Mouse (Mus musculus): ENCODE measurements at regions not wholly inside any gene's neighbourhood (a gene's known extent, or its start where the extent isn't known, plus 50 kb on each side); places are given as distances from the start of the nearest gene placed in this dataset.

GRCm38 (mm10) chr10:91967570-91968310 lies 754.5 kb downstream of the Nedd1 start:
- Histone ChIP-seq H3K27ac (replicated peaks) (no peak overlapping the region), H3K4me1 (0 out of 2 replicates have a peak, but pooled peaks cover 4% of the 10 kb centered on the region), H3K27me3 (replicated peaks) (no peaks in the 10 kb centered on the region), H3K4me3 (replicated peaks) (no peak overlapping the region), H3K9me3 (replicated peaks) (no peaks in the 10 kb centered on the region), H3K4me2 (no peak overlapping the region), H3K36me3 (no peaks in the 10 kb centered on the region), H3K9ac (replicated peaks) (no peak overlapping the region)
- 61% methylated on average over 18 of the region's 18 CpGs for WGBS
- ATAC-seq (ENCODE audit: low FRiP score) = no peak

GRCm38 (mm10) chr10:91959734-91960492 lies 762.3 kb downstream of the Nedd1 start:
- WGBS = 51% methylated on average over 6 of the region's 6 CpGs

GRCm38 (mm10) chr10:91953078-91953477 lies 769.1 kb downstream of the Nedd1 start:
- 100% methylated on average over 1 of the region's 1 CpGs for WGBS
- no peak overlapping the region for H3K4me2 ChIP-seq
- no peaks in the 10 kb centered on the region for H3K36me3 ChIP-seq
- no peaks in the 10 kb centered on the region for H3K4me1 ChIP-seq
- no peak overlapping the region for H3K9ac ChIP-seq (replicated peaks)
- no peak overlapping the region for H3K4me3 ChIP-seq (replicated peaks)
- no peak for ATAC-seq (ENCODE audit: low FRiP score)
- H3K27ac ChIP-seq (replicated peaks) = no peak overlapping the region
- H3K27me3 ChIP-seq (replicated peaks) = no peaks in the 10 kb centered on the region
- H3K9me3 ChIP-seq (replicated peaks) = no peaks in the 10 kb centered on the region

More at GRCm38 (mm10) chr10:91959734-91960492, 762.3 kb downstream of the Nedd1 start:
- no peak overlapping the region for H3K4me3 ChIP-seq (replicated peaks)
- no peak overlapping the region for H3K4me2 ChIP-seq
- no peak for ATAC-seq (ENCODE audit: low FRiP score)
- no peaks in the 10 kb centered on the region for H3K4me1 ChIP-seq
- no peak overlapping the region for H3K27ac ChIP-seq (replicated peaks)
- H3K36me3 ChIP-seq = no peaks in the 10 kb centered on the region
- no peaks in the 10 kb centered on the region for H3K27me3 ChIP-seq (replicated peaks)
- no peak overlapping the region for H3K9ac ChIP-seq (replicated peaks)
- no peaks in the 10 kb centered on the region for H3K9me3 ChIP-seq (replicated peaks)

- no peaks in the 10 kb centered on the region for H3K27me3 ChIP-seq (replicated peaks)
- no peak overlapping the region for H3K9ac ChIP-seq (replicated peaks)
- no peaks in the 10 kb centered on the region for H3K9me3 ChIP-seq (replicated peaks)
- no peak overlapping the region for H3K4me3 ChIP-seq (replicated peaks)
- 54% methylated on average over 3 of the region's 3 CpGs for WGBS
- H3K4me1 ChIP-seq = no peaks in the 10 kb centered on the region
- ATAC-seq (ENCODE audit: low FRiP score) = no peak
- no peak overlapping the region for H3K27ac ChIP-seq (replicated peaks)
- H3K4me2 ChIP-seq = no peak overlapping the region
- no peaks in the 10 kb centered on the region for H3K36me3 ChIP-seq
Observed at GRCm38 (mm10) chr10:91923626-91924025, 742.5 kb upstream of the Tmpo start.

- Histone ChIP-seq H3K9ac (replicated peaks) (no peak overlapping the region), H3K4me2 (no peak overlapping the region), H3K4me1 (no peaks in the 10 kb centered on the region), H3K36me3 (no peaks in the 10 kb centered on the region), H3K27me3 (replicated peaks) (no peaks in the 10 kb centered on the region), H3K4me3 (replicated peaks) (no peak overlapping the region), H3K9me3 (replicated peaks) (no peaks in the 10 kb centered on the region), H3K27ac (replicated peaks) (no peak overlapping the region)
- 83% methylated on average over 6 of the region's 6 CpGs for WGBS
- ATAC-seq (ENCODE audit: low FRiP score) = no peak
Observed at GRCm38 (mm10) chr10:91889864-91890263, 708.7 kb upstream of the Tmpo start.

GRCm38 (mm10) chr10:91888537-91888936 lies 707.4 kb upstream of the Tmpo start:
- ATAC-seq (ENCODE audit: low FRiP score) = no peak
- no peak overlapping the region for H3K27ac ChIP-seq (replicated peaks)

GRCm38 (mm10) chr10:91883155-91883554 lies 702.0 kb upstream of the Tmpo start:
- Histone ChIP-seq H3K9ac (replicated peaks) (no peak overlapping the region), H3K4me3 (replicated peaks) (no peak overlapping the region), H3K4me2 (no peak overlapping the region), H3K36me3 (no peaks in the 10 kb centered on the region), H3K27ac (replicated peaks) (no peak overlapping the region), H3K27me3 (replicated peaks) (no peaks in the 10 kb centered on the region), H3K9me3 (replicated peaks) (no peaks in the 10 kb centered on the region), H3K4me1 (peaks cover 7% of the 10 kb centered on the region)
- WGBS = 69% methylated on average over 5 of the region's 5 CpGs
- ATAC-seq (ENCODE audit: low FRiP score) = no peak

More at GRCm38 (mm10) chr10:91888537-91888936, 707.4 kb upstream of the Tmpo start:
- H3K4me1 ChIP-seq = no peaks in the 10 kb centered on the region
- no peak overlapping the region for H3K4me2 ChIP-seq
- H3K9me3 ChIP-seq (replicated peaks) = no peaks in the 10 kb centered on the region
- H3K36me3 ChIP-seq = no peaks in the 10 kb centered on the region
- no peak overlapping the region for H3K9ac ChIP-seq (replicated peaks)
- H3K27me3 ChIP-seq (replicated peaks) = no peaks in the 10 kb centered on the region
- H3K4me3 ChIP-seq (replicated peaks) = no peak overlapping the region
- WGBS = 66% methylated on average over 4 of the region's 4 CpGs

GRCm38 (mm10) chr10:91882481-91882880 lies 701.4 kb upstream of the Tmpo start:
- Histone ChIP-seq H3K4me2 (no peak overlapping the region), H3K9me3 (replicated peaks) (no peaks in the 10 kb centered on the region), H3K9ac (replicated peaks) (no peak overlapping the region), H3K27me3 (replicated peaks) (no peaks in the 10 kb centered on the region), H3K36me3 (no peaks in the 10 kb centered on the region), H3K4me3 (replicated peaks) (no peak overlapping the region), H3K4me1 (peaks cover 7% of the 10 kb centered on the region), H3K27ac (replicated peaks) (no peak overlapping the region)
- WGBS = 76% methylated on average over 4 of the region's 4 CpGs
- ATAC-seq (ENCODE audit: low FRiP score) = no peak

GRCm38 (mm10) chr10:91881521-91882228 lies 700.6 kb upstream of the Tmpo start:
- no peak overlapping the region for H3K27ac ChIP-seq (replicated peaks)
- H3K27me3 ChIP-seq (replicated peaks) = no peaks in the 10 kb centered on the region
- no peak overlapping the region for H3K9ac ChIP-seq (replicated peaks)
- no peaks in the 10 kb centered on the region for H3K36me3 ChIP-seq
- H3K4me1 ChIP-seq = peaks cover 7% of the 10 kb centered on the region
- H3K4me3 ChIP-seq (replicated peaks) = no peak overlapping the region
- no peak for ATAC-seq (ENCODE audit: low FRiP score)
- H3K9me3 ChIP-seq (replicated peaks) = no peaks in the 10 kb centered on the region
- no peak overlapping the region for H3K4me2 ChIP-seq
- 28% methylated on average over 9 of the region's 9 CpGs for WGBS

GRCm38 (mm10) chr10:91875450-91875849 lies 694.3 kb upstream of the Tmpo start:
- Histone ChIP-seq H3K9me3 (replicated peaks) (no peaks in the 10 kb centered on the region), H3K4me2 (no peak overlapping the region), H3K27ac (replicated peaks) (no peak overlapping the region), H3K4me3 (replicated peaks) (no peak overlapping the region), H3K9ac (replicated peaks) (no peak overlapping the region), H3K27me3 (replicated peaks) (no peaks in the 10 kb centered on the region), H3K36me3 (no peaks in the 10 kb centered on the region), H3K4me1 (no peaks in the 10 kb centered on the region)
- no peak for ATAC-seq (ENCODE audit: low FRiP score)
- 87% methylated on average over 3 of the region's 3 CpGs for WGBS

- H3K4me3 ChIP-seq (replicated peaks) = no peak overlapping the region
- ATAC-seq (ENCODE audit: low FRiP score) = no peak
- no peak overlapping the region for H3K4me2 ChIP-seq
- H3K36me3 ChIP-seq = no peaks in the 10 kb centered on the region
- H3K27me3 ChIP-seq (replicated peaks) = no peaks in the 10 kb centered on the region
- WGBS = 68% methylated on average over 4 of the region's 4 CpGs
- no peaks in the 10 kb centered on the region for H3K4me1 ChIP-seq
- no peak overlapping the region for H3K27ac ChIP-seq (replicated peaks)
- H3K9ac ChIP-seq (replicated peaks) = no peak overlapping the region
- H3K9me3 ChIP-seq (replicated peaks) = no peaks in the 10 kb centered on the region
Observed at GRCm38 (mm10) chr10:91871244-91871643, 690.1 kb upstream of the Tmpo start.
